Mouse (Mus musculus) left cerebral cortex, postnatal 25 days (tissue): Measurements from ENCODE around the gene Snx21. TPM values are rescaled to one million over a fixed set of nuclear protein-coding genes. Genes with fewer than 3 reads are reported as not detected.

ENCODE experiments used
- DNase-seq, 2 experiments: peaks; one replicate each; pipeline ENCODE4 v3.0.0; 2022; ENCODE audit warnings: low spot score in 2 of 2, mixed read lengths in 1 of 2
- intact Hi-C: fragments of 180-260 bp; cut with DNase I; formaldehyde crosslinking; loops from one replicate; pipeline ENCODE4 v1.15.1; 2025
- total RNA-seq, 2 experiments: library from RNA; stranded (reverse); gene quantifications; 2 replicates each; pipeline ENCODE4 v1.2.3; 2021

The Snx21 gene
- total RNA-seq, 2 experiments from 2014 or later, result 49.6 to 57.6 TPM

GRCm38 (mm10) chr2:164769258-164770037 is 16.2 kb upstream of the Snx21 start, which contains the start of gene Ube2c:
Gene Ube2c, plus strand, starts transcription at chr2:164769898.
- intact Hi-C loops, result no loop called here
- peak; percentile 97 to 99 for DNase-seq

- intact Hi-C loops, result no loop called here
- DNase-seq, result no peak
Observed at GRCm38 (mm10) chr2:164770279-164770678, 15.3 kb upstream of the Snx21 start.

GRCm38 (mm10) chr2:164771123-164771522 is 14.5 kb upstream of the Snx21 start:
- no peak for DNase-seq
- intact Hi-C loops, result no loop called here

- DNase-seq, result no peak
- intact Hi-C loops, result no loop called here
Observed at GRCm38 (mm10) chr2:164773229-164773988, 12.2 kb upstream of the Snx21 start.

DNA sequence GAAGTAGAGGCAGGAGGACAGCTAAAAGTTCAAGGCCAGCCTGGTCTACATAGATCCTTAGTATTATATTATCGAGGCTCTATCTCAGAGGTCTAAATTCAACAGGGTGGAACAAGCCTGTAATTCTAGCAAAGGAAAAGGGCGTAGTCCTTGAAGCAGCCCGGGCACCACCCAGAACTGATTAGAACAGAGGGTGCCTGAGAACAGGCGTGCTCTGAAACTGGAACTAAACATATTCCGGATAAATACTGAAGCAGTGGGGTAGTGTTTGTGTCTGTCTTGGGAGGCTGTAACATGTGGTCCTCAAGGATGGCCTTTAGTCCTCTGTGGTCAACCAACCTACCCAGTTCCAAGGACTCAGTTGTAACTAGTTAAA is 11.6 kb upstream of the Snx21 start:
- intact Hi-C loops, result no loop called here
- no peak for DNase-seq

GRCm38 (mm10) chr2:164776130-164776529 is 9.5 kb upstream of the Snx21 start:
- DNase-seq, result no peak
- intact Hi-C loops, result no loop called here

DNA sequence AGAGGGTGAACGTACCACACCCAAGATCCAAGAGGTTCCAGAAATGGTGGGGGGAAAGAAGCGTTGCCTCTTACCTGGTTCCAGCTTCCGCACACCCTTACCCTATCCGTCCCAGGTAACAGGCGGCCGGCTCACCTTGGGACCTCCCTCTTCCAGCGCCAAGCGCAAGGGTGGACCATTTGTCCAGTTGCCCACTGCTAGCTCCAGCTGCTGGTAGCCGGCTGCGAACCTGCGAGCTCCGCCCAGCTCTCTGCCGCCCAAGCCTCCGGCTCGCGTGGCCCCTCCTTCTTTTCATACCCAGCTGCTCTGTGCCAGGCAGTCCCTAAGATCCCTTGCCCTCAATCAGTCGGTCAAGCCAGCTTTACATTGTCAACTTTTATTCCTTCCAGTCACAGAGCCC is 8.8 kb upstream of the Snx21 start:
- intact Hi-C loops, result no loop called here
- DNase-seq, result no peak

DNA sequence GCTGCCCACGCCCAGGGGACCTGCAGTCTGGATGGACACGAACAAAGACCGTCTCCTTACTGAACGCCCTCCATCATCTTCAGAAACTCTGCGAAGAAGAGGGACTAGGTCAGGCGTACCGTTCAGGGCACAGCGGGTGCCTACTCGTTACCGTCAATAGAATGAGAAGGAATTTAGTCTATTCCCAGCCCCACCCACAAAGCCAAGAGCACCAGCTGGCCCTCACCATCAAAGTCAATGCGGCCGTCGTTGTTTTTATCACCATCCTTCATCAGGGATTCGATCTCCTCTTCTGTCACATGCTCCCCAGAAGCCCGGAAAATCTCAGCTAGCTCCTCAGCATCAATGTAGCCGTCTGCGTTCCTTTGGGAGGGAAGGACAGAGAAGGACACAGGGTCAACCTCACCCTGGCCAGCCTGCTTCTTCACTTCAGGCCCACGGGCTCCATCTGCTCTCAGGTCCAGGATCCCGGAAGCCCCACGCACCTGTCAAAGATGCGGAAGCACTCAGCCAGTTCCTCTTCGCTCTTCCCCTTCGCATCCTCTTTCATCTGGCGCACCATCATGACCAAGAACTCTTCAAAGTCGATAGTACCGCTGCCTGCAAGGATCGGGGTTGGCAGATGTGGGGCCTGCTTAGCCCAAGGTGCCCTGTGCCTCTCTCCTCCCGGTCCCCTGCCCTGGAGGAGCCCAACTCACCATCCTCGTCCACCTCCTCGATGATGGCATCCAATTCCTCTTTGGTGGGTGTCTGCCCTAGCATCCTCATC is 8.2 kb upstream of the Snx21 start:
- intact Hi-C loops, result no loop called here
- no peak for DNase-seq

- DNase-seq, result no peak
- intact Hi-C loops, result no loop called here
Observed at GRCm38 (mm10) chr2:164778015-164778287, 7.7 kb upstream of the Snx21 start.

- intact Hi-C loops, result no loop called here
- DNase-seq, result no peak
Observed at GRCm38 (mm10) chr2:164778809-164779208, 6.8 kb upstream of the Snx21 start.

GRCm38 (mm10) chr2:164779481-164780086 is 6.0 kb upstream of the Snx21 start, which contains the start of gene Tnnc2:
Gene Tnnc2, minus strand, starts transcription at chr2:164779967.
- intact Hi-C loops, result no loop called here
- no peak for DNase-seq

- DNase-seq, result no peak
- intact Hi-C loops, result no loop called here
Observed at GRCm38 (mm10) chr2:164781876-164782275, 3.7 kb upstream of the Snx21 start.

- no peak for DNase-seq
- intact Hi-C loops, result no loop called here
Observed at GRCm38 (mm10) chr2:164783926-164784581, 1.6 kb upstream of the Snx21 start.

- intact Hi-C loops, result no loop called here
- DNase-seq, result no peak
Observed at GRCm38 (mm10) chr2:164784869-164785420, 678 bp upstream of the Snx21 start.

- intact Hi-C loops, result no loop called here
- no peak for DNase-seq
Observed at GRCm38 (mm10) chr2:164786388-164786885, 814 bp downstream of the Snx21 start.

- intact Hi-C loops, result no loop called here
Observed at GRCm38 (mm10) chr2:164787032-164787431, 1.4 kb downstream of the Snx21 start.

GRCm38 (mm10) chr2:164787779-164788178 is 2.2 kb downstream of the Snx21 start:
- intact Hi-C loops, result no loop called here
- no peak for DNase-seq

More at GRCm38 (mm10) chr2:164787032-164787431, 1.4 kb downstream of the Snx21 start:
- no peak for DNase-seq

GRCm38 (mm10) chr2:164788411-164788810 is 2.8 kb downstream of the Snx21 start:
- intact Hi-C loops, result no loop called here
- no peak for DNase-seq

DNA sequence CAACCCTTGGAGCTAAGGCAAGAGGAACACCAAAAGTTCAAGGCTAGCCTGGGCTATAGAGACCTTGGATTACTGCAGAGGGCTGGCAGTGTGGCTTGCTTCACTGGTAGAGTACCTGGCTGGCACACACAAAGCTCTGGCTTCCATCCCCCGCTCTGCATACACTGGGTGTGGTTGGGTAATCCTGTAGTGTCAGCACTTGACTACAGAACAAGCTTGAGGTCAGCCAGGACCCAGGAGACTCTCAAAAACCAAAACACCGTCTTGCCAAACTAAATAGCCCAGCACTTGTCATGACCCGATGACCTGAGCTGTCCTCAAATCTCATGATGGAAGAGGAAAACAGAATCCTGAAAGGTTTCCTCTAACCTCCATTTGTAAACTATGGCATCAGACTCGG is 4.8 kb downstream of the Snx21 start:
- intact Hi-C loops, result no loop called here
- DNase-seq, result no peak
